Mouse (Mus musculus): ENCODE measurements at regions not wholly inside any gene's neighbourhood (a gene's known extent, or its start where the extent isn't known, plus 50 kb on each side); places are given as distances from the start of the nearest gene placed in this dataset.

GRCm38 (mm10) chr11:20923115-20923514 lies 92.3 kb upstream of the Lgalsl start:
- TF ChIP-seq CTCF (IDR thresholded peaks at IDR 0.05; ENCODE audit: control insufficient read depth, insufficient read depth, low read length) (no peak), POLR2A (IDR thresholded peaks at IDR 0.05; ENCODE audit: borderline replicate concordance, control insufficient read depth, low read depth, low read length) (no peak)

Data from bone marrow, adult 2 months (tissue).